Mouse (Mus musculus): ENCODE measurements around the gene Thop1.

Thop1 gene

GRCm38 (mm10) chr10:81106113-81106721, 36.4 kb downstream of the Thop1 start:
- peak; percentile 94 to 98 for DNase-seq (ENCODE audit: inconsistent age in 2 of 2, low spot score in 1 of 2)

DNA sequence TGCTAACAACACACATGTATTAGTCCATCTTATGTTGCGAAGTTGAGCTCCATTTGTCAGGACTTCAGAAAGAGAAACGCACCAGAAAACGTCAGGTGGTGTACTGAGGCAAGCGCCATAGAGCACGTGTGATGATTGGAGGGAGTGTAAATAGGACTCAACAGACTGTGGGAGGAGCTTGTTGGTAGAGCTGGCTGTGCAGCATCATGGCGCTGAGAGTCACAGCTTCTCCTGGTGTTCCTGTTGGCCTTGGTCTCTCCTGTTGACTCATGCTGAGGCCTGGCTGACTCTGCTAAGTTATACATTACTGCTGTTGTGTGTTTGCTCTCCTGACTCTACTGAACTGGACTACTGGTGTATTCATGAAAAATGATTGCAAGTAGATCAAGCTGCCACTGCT, 43.1 kb downstream of the Thop1 start:
- peak; percentile 58 to 72 for DNase-seq (ENCODE audit: inconsistent age in 2 of 2, low spot score in 1 of 2)

DNA sequence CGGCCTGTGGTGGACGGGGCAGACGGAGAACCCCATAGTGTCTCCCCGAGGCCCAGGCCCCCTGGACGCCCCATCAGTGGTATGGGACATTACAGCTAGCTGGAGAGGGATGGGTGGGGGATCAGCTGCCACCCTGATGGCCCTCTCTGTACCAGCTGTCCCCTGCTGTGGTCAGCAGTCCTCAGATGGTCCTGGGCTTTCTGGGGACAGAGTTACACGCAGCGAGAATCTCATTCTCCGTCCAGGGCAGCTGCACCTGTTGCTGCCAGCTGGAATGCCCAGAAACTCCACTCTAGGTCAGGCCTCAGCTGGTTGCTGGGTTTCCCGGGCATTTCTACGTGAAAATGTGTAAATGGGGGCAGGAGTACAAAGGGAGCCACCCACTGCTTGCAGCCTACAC, 49.8 kb downstream of the Thop1 start:
- DNase-seq (ENCODE audit: inconsistent age in 2 of 2, low spot score in 1 of 2): no peak

DNA sequence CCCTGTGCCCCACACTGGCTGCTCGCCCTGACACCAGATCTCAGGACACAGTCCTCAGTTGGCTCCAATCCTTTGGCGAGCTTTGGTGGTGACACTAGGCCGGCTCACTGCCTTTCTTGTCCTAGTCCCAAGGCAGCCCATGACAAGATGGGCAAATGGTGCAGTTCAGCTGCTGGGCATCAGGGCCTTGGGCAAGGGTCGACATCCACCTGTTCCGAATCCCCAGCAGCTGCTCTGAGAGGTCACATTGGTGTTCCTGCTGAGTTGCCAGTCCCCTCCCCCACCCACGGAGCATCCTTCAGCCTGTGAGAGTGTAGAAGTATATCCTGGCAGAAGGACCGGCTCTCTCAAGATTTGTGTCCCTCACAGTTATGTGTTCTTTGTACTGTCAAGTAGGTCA, 50.8 kb downstream of the Thop1 start:
- DNase-seq (ENCODE audit: inconsistent age in 2 of 2, low spot score in 1 of 2): no peak

DNA sequence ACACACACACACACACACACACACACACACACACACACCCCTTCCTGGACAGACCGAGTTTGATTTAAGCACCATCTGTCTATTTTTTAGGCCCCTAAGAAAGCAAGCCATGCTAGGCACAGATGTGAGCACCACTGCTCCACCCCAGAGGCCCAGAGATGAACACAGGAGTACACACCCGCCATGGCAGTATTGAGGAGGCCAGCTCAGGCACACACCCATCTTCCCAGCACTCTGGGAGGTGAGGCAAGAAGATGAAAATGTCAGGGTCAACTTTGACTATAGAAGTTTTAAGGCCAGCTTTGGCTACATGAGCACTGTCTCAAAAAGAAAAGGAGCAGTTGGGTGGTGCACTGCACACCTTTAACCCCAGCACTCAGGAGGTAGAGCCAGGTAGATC, 53.1 kb downstream of the Thop1 start:
- peak; percentile 53 to 80 for DNase-seq (ENCODE audit: inconsistent age in 2 of 2, low spot score in 1 of 2)

DNA sequence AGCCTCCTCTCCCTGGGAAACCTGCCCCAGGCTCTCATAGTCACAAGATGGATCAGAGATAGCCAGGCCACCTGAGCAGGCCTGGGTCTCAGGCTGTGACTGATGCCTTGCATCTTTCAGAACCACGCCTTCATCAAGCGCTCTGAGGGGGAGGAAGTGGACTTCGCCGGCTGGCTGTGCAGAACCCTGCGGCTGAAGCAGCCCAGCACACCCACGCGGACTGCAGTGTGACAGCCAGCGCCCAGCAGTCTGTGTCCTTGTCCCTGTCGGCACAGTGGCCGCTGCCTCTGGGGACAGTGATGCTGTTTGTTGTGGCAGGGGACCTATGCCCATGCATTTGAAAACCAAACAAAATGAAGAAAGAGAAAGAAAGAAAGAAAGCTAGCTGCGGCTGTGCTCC, 53.7 kb downstream of the Thop1 start:
- peak; percentile 69 to 82 for DNase-seq (ENCODE audit: inconsistent age in 2 of 2, low spot score in 1 of 2)

Data from adrenal gland, adult (tissue).